Mouse (Mus musculus): ENCODE data around the gene Gm40193.
A peak's percentile ranks its signal among the peaks of the same experiment; 100 is the strongest.

Gene Gm40193

DNA sequence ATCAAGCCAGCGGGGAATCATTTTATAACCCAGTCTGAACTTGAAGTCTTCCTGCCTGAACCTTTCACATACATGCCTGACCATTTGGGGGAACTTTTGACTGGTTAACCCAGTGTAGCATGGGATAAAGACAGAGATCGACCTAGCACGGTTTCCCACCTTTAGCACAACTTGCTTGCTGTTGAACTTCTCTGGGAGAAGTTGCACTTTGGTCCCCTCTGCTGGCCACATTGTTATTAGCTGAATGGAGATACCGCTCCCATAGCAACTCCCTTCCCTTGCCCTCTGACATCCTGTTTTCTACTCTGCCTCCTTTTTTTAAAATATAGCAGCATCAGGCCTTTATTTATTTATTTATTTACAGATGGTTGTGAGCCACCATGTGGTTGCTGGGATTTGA lies 26.4 kb downstream of the Gm40193 start:
- DNase-seq (ENCODE audit: inconsistent ontology term) = peak; percentile 45

DNA sequence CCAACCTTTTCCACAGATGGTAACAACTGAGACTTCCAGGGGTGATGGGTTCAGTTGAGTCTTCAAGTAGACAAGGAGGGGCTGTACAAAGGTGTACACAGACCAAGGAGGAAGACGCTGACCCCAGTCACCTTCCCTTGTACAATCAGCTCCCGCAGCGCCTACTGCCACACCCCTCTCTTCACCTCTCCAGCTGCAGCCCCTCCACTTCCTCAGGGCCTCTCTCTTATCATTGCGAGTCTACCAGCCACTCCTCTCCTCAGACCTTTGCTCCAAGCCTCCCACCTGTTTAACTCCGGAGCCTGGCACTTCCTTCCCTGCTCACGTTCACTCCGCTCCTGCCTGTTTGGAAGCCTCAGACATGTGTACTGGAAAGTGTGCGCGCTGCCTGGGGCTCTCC lies 27.8 kb downstream of the Gm40193 start, which contains the start of gene Tm4sf5:
Tm4sf5 (plus strand) TSS at position 275 of the 400 bp plus-strand sequence.
- no peak for DNase-seq (ENCODE audit: inconsistent ontology term)

DNA sequence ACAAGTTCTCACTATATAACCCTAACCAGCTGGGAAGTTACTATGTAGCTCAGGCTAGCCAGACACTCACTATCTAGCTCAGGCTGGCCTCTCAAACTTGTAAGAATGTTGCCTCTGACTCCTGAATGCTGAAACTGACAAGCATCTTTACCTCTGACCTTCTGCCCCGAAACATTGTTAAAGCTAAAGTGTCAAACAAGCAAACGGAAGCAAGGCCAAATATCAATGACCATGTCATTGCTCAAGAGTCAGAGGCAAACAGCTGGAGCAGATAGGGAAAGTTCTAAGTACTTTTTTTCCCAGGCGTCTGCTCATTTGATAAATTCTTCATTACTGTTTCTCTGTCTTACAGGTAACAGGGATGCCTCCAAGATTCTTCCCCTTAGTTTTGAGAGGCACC lies 30.7 kb downstream of the Gm40193 start:
- DNase-seq (ENCODE audit: inconsistent ontology term) = no peak

DNA sequence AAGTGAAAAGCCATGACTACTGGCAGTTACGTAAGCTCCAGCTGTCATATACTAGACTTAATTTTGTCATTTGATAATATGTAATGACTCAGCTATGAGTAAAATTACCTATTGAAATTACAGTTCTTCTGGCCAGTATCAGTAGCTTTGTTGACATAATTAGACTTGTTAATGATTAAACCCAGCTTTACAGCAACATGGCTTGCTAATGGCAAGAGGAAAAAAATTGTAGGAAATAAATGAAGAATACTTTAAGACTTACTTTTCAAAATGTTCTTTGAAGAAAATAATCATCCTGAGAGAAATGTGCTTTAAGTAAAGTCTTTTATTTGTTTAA lies 32.3 kb downstream of the Gm40193 start:
- DNase-seq (ENCODE audit: inconsistent ontology term) = no peak

DNA sequence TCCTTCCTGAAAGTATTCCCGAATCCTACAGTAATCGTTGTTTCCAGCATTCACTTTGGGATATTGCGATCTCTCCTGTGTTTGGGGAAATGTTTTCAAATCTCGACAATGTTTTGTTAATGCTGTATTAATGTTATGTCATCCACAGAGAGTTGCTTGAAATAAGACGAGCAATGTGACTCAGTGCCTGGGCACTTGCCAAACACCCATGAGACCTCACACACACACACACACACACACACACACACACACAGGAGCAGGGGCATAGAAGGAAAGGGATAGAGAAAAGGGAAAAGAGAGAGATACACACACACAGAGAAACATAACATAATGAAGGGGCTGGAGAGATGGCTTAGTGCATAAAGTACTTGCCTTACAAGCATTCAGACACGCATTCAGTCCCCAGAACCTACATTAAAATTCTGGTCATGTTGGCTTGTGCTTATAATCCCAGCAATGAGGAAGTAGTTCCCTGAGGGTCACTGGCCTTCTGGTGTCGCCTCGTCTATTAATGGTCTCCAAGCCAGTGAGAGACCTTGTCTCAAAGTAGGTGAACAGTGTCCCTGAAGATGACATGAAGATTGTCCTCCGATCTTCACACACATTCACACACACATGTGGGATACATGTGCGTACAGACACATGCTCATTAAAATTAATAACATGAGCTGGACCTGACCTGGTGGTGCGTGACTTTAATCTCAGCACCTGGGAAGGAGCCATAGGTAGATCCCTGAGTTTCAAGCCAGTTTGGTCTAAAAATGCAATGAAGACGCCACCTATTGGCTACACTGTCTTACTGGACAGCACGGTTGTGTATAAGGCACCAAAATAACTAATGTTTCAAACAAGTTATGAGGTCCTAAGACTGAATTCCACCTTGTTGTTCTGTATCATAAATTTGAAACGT lies 32.9 kb downstream of the Gm40193 start:
- no peak for DNase-seq (ENCODE audit: inconsistent ontology term)

DNA sequence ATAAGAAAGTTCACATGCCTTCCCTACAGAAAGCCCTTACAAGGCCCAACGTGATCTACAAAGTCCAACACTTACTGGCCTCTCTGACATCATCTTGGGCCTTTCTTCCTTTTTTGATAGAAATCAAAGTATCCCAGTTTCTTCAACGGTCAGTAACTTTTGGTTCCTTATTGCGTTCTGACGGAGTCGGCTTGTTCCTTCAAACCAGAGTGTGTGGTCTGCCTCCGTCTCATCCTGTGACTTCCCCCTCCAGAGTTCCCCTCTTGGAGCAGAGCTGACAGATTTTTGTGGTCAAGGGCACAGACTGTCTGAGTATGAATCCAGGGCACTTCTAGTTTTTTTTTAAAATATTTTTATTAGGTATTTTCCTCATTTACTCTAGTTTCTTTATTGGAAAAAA lies 43.1 kb downstream of the Gm40193 start:
- DNase-seq (ENCODE audit: inconsistent ontology term) = no peak

DNA sequence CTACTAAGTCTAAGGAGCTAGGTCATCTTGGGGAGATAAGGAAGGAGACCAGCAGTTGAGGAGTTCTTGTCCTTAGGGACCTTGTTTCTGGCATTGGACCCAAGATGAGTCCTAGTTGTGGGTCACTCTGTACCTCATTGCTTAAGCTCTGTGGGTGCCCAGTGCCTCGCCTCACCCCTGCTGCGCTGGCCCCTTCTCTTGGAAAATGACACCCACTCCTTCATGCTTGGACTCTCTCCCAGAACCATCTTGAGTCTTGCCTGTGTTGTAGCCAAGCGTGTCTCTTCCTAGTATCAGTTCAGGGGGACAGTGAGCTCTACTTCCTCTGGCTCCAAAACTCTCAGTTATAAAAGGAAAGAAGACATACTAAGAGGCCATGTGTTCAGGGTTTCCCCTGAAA lies 43.6 kb downstream of the Gm40193 start:
- DNase-seq (ENCODE audit: inconsistent ontology term) = no peak

DNA sequence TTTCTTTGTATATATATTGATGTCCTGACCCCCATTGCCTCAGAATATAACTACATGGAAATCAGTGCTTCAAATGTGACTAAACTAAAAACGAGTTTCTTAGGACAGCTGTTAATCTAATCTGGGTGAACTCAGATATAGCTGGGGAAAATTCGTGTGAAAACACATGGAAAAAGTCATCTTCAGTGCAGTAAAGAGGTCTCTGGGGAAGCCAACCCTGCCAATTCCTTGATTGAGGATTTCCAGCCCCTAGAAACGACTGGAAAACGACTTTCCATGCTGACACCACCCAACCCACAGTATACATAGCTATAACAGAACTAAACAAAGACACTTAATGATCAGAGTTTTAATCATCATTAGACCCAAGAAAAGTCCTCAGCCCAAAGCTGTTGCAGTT lies 44.9 kb downstream of the Gm40193 start:
- DNase-seq (ENCODE audit: inconsistent ontology term) = no peak

DNA sequence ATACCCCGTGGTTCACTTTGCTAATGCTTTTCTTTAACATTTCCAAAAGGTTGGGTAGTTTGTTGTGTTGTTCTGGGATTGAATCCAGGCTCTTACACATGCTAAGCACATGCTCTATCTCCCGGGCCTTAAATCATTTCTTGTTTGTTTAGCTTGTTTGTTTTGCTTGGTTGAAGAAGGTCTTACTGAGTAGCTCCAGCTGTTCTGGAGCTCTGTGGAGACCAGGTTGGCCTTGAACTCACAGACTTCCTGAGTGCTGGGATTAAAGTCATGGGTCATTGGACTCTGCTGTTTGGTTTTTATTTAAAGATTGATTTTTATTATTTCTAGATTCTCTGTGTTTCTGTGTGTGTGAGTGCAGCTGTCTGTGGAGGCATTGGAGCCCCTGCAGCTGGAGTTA lies 47.2 kb downstream of the Gm40193 start:
- DNase-seq (ENCODE audit: inconsistent ontology term) = no peak

Measured in Muller cell, postnatal 12 days (primary cell).